Mouse (Mus musculus) lung, postnatal 0 days (tissue): ENCODE measurements at regions not wholly inside any gene's neighbourhood (a gene's known extent, or its start where the extent isn't known, plus 50 kb on each side); places are given as distances from the start of the nearest gene placed in this dataset.

ENCODE experiments used
- CTCF ChIP-seq: IDR thresholded peaks from 2 replicates; pipeline ENCODE4 v1.5.1; 2016; ENCODE audit warnings: antibody characterized with exemption, mild to moderate bottlenecking
- EP300 ChIP-seq: IDR thresholded peaks from 2 replicates; pipeline ENCODE4 v1.6.1; 2016; ENCODE audit warnings: antibody characterized with exemption, mild to moderate bottlenecking, control low read depth

GRCm38 (mm10) chr9:60936937-60937336 is 142.6 kb downstream of the Uaca start:
- TF ChIP-seq CTCF (no peak), EP300 (no peak)
